Mouse (Mus musculus) bone marrow, adult 2 months (tissue): Measurements from ENCODE around the gene Pepd.

Experiments
- CTCF ChIP-seq: fragments of 200-500 bp; IDR thresholded peaks from 2 replicates; pipeline ENCODE4 v1.5.1; 2011; ENCODE audit warnings: low read length, control low read depth; ENCODE audit not compliant: control insufficient read depth, insufficient read depth
- POLR2A ChIP-seq: fragments of 200-500 bp; IDR thresholded peaks from 2 replicates; pipeline ENCODE4 v1.6.1; 2011; ENCODE audit warnings: low read depth, mild to moderate bottlenecking, control low read depth, low read length, borderline replicate concordance; ENCODE audit not compliant: control insufficient read depth

GRCm38 (mm10) chr7:34972990-34973440, 60.8 kb downstream of the Pepd start:
- TF ChIP-seq POLR2A = no peak
- TF ChIP-seq CTCF = no peak
